Mouse (Mus musculus): ENCODE data around the gene AI661453. TPM values are rescaled to one million over a fixed set of nuclear protein-coding genes. Genes with fewer than 3 reads are reported as not detected.
A peak's percentile ranks its signal among the peaks of the same experiment; 100 is the strongest.

The AI661453 gene
- polyA plus RNA-seq, 1 experiment = 37.6 TPM

GRCm38 (mm10) chr17:47509031-47509705 is 72.8 kb downstream of the AI661453 start:
- Histone ChIP-seq H3K36me3 (ENCODE audit: control insufficient read depth, insufficient read depth, low read length, poor library complexity, severe bottlenecking) (no peaks in the 10 kb centered on the region), H3K4me3 (ENCODE audit: low read depth, low read length) (no peak overlapping the region), H3K27me3 (ENCODE audit: control insufficient read depth, insufficient read depth, low read length, poor library complexity, severe bottlenecking) (no peaks in the 10 kb centered on the region), H3K27ac (ENCODE audit: insufficient read depth, low read length) (peak overlapping the region; percentile 93), H3K9me3 (replicated peaks; ENCODE audit: control insufficient read depth, insufficient read depth, low read length, poor library complexity, severe bottlenecking) (no peaks in the 10 kb centered on the region), H3K9ac (ENCODE audit: low read depth, poor library complexity, severe bottlenecking) (peak overlapping the region; percentile 8; the same call in 1 of the 2 replicates), H3K4me1 (ENCODE audit: control insufficient read depth, insufficient read depth, low read length) (peaks cover 13% of the 10 kb centered on the region)
- TF ChIP-seq EP300 (IDR thresholded peaks at IDR 0.05; ENCODE audit: insufficient read depth, low read depth, low read length) = no peak
- TF ChIP-seq POLR2A (IDR thresholded peaks at IDR 0.05; ENCODE audit: insufficient read depth, low read length) = no peak
- TF ChIP-seq CTCF (IDR thresholded peaks at IDR 0.05; ENCODE audit: low read depth, low read length) = no peak

- Histone ChIP-seq H3K36me3 (ENCODE audit: control insufficient read depth, insufficient read depth, low read length, poor library complexity, severe bottlenecking) (no peaks in the 10 kb centered on the region), H3K27ac (ENCODE audit: insufficient read depth, low read length) (peak overlapping the region; percentile 98), H3K4me3 (ENCODE audit: low read depth, low read length) (peak overlapping the region; percentile 58), H3K9ac (ENCODE audit: low read depth, poor library complexity, severe bottlenecking) (peak overlapping the region; percentile 55), H3K9me3 (replicated peaks; ENCODE audit: control insufficient read depth, insufficient read depth, low read length, poor library complexity, severe bottlenecking) (no peaks in the 10 kb centered on the region), H3K27me3 (ENCODE audit: control insufficient read depth, insufficient read depth, low read length, poor library complexity, severe bottlenecking) (no peaks in the 10 kb centered on the region), H3K4me1 (ENCODE audit: control insufficient read depth, insufficient read depth, low read length) (peaks cover 18% of the 10 kb centered on the region)
- TF ChIP-seq POLR2A (IDR thresholded peaks at IDR 0.05; ENCODE audit: insufficient read depth, low read length) (peak; percentile 53), EP300 (IDR thresholded peaks at IDR 0.05; ENCODE audit: insufficient read depth, low read depth, low read length) (peak; percentile 89), CTCF (IDR thresholded peaks at IDR 0.05; ENCODE audit: low read depth, low read length) (peak; percentile 92)
Measured at GRCm38 (mm10) chr17:47511111-47512020, 75.0 kb downstream of the AI661453 start.

GRCm38 (mm10) chr17:47512956-47513775 is 76.8 kb downstream of the AI661453 start:
- H3K4me1 ChIP-seq (ENCODE audit: control insufficient read depth, insufficient read depth, low read length) = peaks cover 16% of the 10 kb centered on the region
- no peak for TF ChIP-seq CTCF (IDR thresholded peaks at IDR 0.05; ENCODE audit: low read depth, low read length)
- TF ChIP-seq EP300 (IDR thresholded peaks at IDR 0.05; ENCODE audit: insufficient read depth, low read depth, low read length) = peak; percentile 16; the same call in 1 of the 2 replicates
- TF ChIP-seq POLR2A (IDR thresholded peaks at IDR 0.05; ENCODE audit: insufficient read depth, low read length) = no peak
- H3K36me3 ChIP-seq (ENCODE audit: control insufficient read depth, insufficient read depth, low read length, poor library complexity, severe bottlenecking) = no peaks in the 10 kb centered on the region
- no peaks in the 10 kb centered on the region for H3K27me3 ChIP-seq (ENCODE audit: control insufficient read depth, insufficient read depth, low read length, poor library complexity, severe bottlenecking)
- peak overlapping the region; percentile 8; the same call in 1 of the 2 replicates for H3K4me3 ChIP-seq (ENCODE audit: low read depth, low read length)
- H3K27ac ChIP-seq (ENCODE audit: insufficient read depth, low read length) = peak overlapping the region; percentile 98
- H3K9me3 ChIP-seq (replicated peaks; ENCODE audit: control insufficient read depth, insufficient read depth, low read length, poor library complexity, severe bottlenecking) = no peaks in the 10 kb centered on the region
- peak overlapping the region; percentile 55 for H3K9ac ChIP-seq (ENCODE audit: low read depth, poor library complexity, severe bottlenecking)

GRCm38 (mm10) chr17:47515180-47515844 is 78.9 kb downstream of the AI661453 start:
- Histone ChIP-seq H3K27me3 (ENCODE audit: control insufficient read depth, insufficient read depth, low read length, poor library complexity, severe bottlenecking) (no peaks in the 10 kb centered on the region), H3K9ac (ENCODE audit: low read depth, poor library complexity, severe bottlenecking) (no peak overlapping the region), H3K4me3 (ENCODE audit: low read depth, low read length) (no peak overlapping the region), H3K27ac (ENCODE audit: insufficient read depth, low read length) (no peak overlapping the region), H3K36me3 (ENCODE audit: control insufficient read depth, insufficient read depth, low read length, poor library complexity, severe bottlenecking) (no peaks in the 10 kb centered on the region), H3K4me1 (ENCODE audit: control insufficient read depth, insufficient read depth, low read length) (peaks cover 13% of the 10 kb centered on the region), H3K9me3 (replicated peaks; ENCODE audit: control insufficient read depth, insufficient read depth, low read length, poor library complexity, severe bottlenecking) (no peaks in the 10 kb centered on the region)
- TF ChIP-seq EP300 (IDR thresholded peaks at IDR 0.05; ENCODE audit: insufficient read depth, low read depth, low read length) (no peak), POLR2A (IDR thresholded peaks at IDR 0.05; ENCODE audit: insufficient read depth, low read length) (no peak), CTCF (IDR thresholded peaks at IDR 0.05; ENCODE audit: low read depth, low read length) (no peak)

GRCm38 (mm10) chr17:47516232-47516631 is 79.8 kb downstream of the AI661453 start:
- H3K36me3 ChIP-seq (ENCODE audit: control insufficient read depth, insufficient read depth, low read length, poor library complexity, severe bottlenecking) = no peaks in the 10 kb centered on the region
- peaks cover 14% of the 10 kb centered on the region for H3K4me1 ChIP-seq (ENCODE audit: control insufficient read depth, insufficient read depth, low read length)
- no peaks in the 10 kb centered on the region for H3K27me3 ChIP-seq (ENCODE audit: control insufficient read depth, insufficient read depth, low read length, poor library complexity, severe bottlenecking)
- TF ChIP-seq CTCF (IDR thresholded peaks at IDR 0.05; ENCODE audit: low read depth, low read length) (peak; percentile 9), EP300 (IDR thresholded peaks at IDR 0.05; ENCODE audit: insufficient read depth, low read depth, low read length) (no peak)
- H3K4me3 ChIP-seq (ENCODE audit: low read depth, low read length) = no peak overlapping the region
- no peak overlapping the region for H3K9ac ChIP-seq (ENCODE audit: low read depth, poor library complexity, severe bottlenecking)
- no peak overlapping the region for H3K27ac ChIP-seq (ENCODE audit: insufficient read depth, low read length)
- no peaks in the 10 kb centered on the region for H3K9me3 ChIP-seq (replicated peaks; ENCODE audit: control insufficient read depth, insufficient read depth, low read length, poor library complexity, severe bottlenecking)

All from ES-Bruce4 (cell line).